Mouse (Mus musculus) liver, embryonic 13.5 days (tissue): ENCODE results near the gene Shank2. TPM values are rescaled to one million over a fixed set of nuclear protein-coding genes. Genes with fewer than 3 reads are reported as not detected.

Source experiments
- ATAC-seq: fragments of 200-750 bp; cut with Nextera tagmentation; 2 replicates; pipeline ENCODE4 v1.8.0; 2017; ENCODE audit warnings: low read depth, mild to moderate bottlenecking, moderate number of reproducible peaks, moderate library complexity
- DNase-seq: peaks from one replicate; pipeline ENCODE4 v3.0.0; 2022
- H3K27ac ChIP-seq: fragments of 300-500 bp; sonication (generic); 2 replicates; pipeline ENCODE4 v1.5.1; 2015; ENCODE audit warnings: moderate library complexity, mild to moderate bottlenecking, inconsistent platforms
- H3K27me3 ChIP-seq: fragments of 300-500 bp; sonication (generic); 2 replicates; pipeline ENCODE4 v1.6.1; 2015; ENCODE audit warnings: mild to moderate bottlenecking, inconsistent platforms
- H3K36me3 ChIP-seq: fragments of 300-500 bp; sonication (generic); 2 replicates; pipeline ENCODE4 v1.6.1; 2015; ENCODE audit warnings: mild to moderate bottlenecking, inconsistent platforms
- H3K4me1 ChIP-seq: fragments of 300-500 bp; sonication (generic); replicated peaks from 2 replicates; pipeline ENCODE4 v1.6.1; 2015; ENCODE audit warnings: inconsistent platforms
- H3K4me2 ChIP-seq: fragments of 300-500 bp; sonication (generic); 2 replicates; pipeline ENCODE4 v1.6.1; 2015; ENCODE audit warnings: inconsistent platforms, mild to moderate bottlenecking, moderate library complexity
- H3K4me3 ChIP-seq: fragments of 300-500 bp; sonication (generic); replicated peaks from 2 replicates; pipeline ENCODE4 v1.5.1; 2015; ENCODE audit warnings: mild to moderate bottlenecking, inconsistent platforms
- H3K9ac ChIP-seq: fragments of 300-500 bp; sonication (generic); 2 replicates; pipeline ENCODE4 v1.6.1; 2015; ENCODE audit warnings: mild to moderate bottlenecking, inconsistent platforms
- H3K9me3 ChIP-seq: fragments of 300-500 bp; sonication (generic); replicated peaks from 2 replicates; pipeline ENCODE4 v1.6.1; 2016; ENCODE audit warnings: inconsistent platforms
- WGBS: fragments of 180-500 bp; shearing (Covaris S2); methylation state at CpG from one replicate; pipeline ENCODE4 v1.1.7; 2015; ENCODE audit not compliant: insufficient replicate concordance; 5-methylcytosine and 5-hydroxymethylcytosine counted together
- polyA plus RNA-seq: library from polyadenylated mRNA; unstranded; fragments of >200 nt; fragmentation: Nextera tagmentation; extraction: Ambion mirVana; gene quantifications from 2 replicates; pipeline ENCODE4 v1.2.1, GENCODE M21; 2015

Shank2 gene
- polyA plus RNA-seq, 1 experiment from 2014 or later: 0.30 TPM

- no peak overlapping the region for H3K4me3 ChIP-seq
- no peaks in the 10 kb centered on the region for H3K27me3 ChIP-seq
- no peaks in the 10 kb centered on the region for H3K36me3 ChIP-seq
- H3K9ac ChIP-seq: no peak overlapping the region
- 81% methylated on average over 4 of the region's 4 CpGs for WGBS
- H3K9me3 ChIP-seq: no peaks in the 10 kb centered on the region
- no peak overlapping the region for H3K4me2 ChIP-seq
- no peak for ATAC-seq
- DNase-seq: no peak
- no peaks in the 10 kb centered on the region for H3K4me1 ChIP-seq
- no peak overlapping the region for H3K27ac ChIP-seq
Observed at GRCm38 (mm10) chr7:144142036-144142435, 140.3 kb downstream of the Shank2 start.

- Histone ChIP-seq H3K9ac (no peak overlapping the region), H3K36me3 (no peaks in the 10 kb centered on the region), H3K4me1 (no peaks in the 10 kb centered on the region), H3K27me3 (no peaks in the 10 kb centered on the region), H3K9me3 (no peaks in the 10 kb centered on the region), H3K27ac (no peak overlapping the region), H3K4me3 (no peak overlapping the region), H3K4me2 (no peak overlapping the region)
- DNase-seq (no peak), ATAC-seq (no peak)
- 43% methylated on average over 2 of the region's 2 CpGs for WGBS
Observed at GRCm38 (mm10) chr7:144143941-144144340, 142.2 kb downstream of the Shank2 start.

- H3K4me2 ChIP-seq: no peak overlapping the region
- no peaks in the 10 kb centered on the region for H3K36me3 ChIP-seq
Observed at GRCm38 (mm10) chr7:144148111-144148510, 146.4 kb downstream of the Shank2 start.

GRCm38 (mm10) chr7:144153124-144153523 is 151.4 kb downstream of the Shank2 start:
- Histone ChIP-seq H3K9ac (no peak overlapping the region), H3K4me3 (no peak overlapping the region), H3K27ac (no peak overlapping the region), H3K9me3 (no peaks in the 10 kb centered on the region), H3K27me3 (no peaks in the 10 kb centered on the region), H3K4me1 (no peaks in the 10 kb centered on the region), H3K4me2 (no peak overlapping the region), H3K36me3 (no peaks in the 10 kb centered on the region)
- no peak for ATAC-seq
- DNase-seq: no peak
- WGBS: 65% methylated on average over 4 of the region's 4 CpGs

More at GRCm38 (mm10) chr7:144148111-144148510, 146.4 kb downstream of the Shank2 start:
- H3K9me3 ChIP-seq: no peaks in the 10 kb centered on the region
- no peak overlapping the region for H3K4me3 ChIP-seq
- H3K27ac ChIP-seq: no peak overlapping the region
- no peak for ATAC-seq
- no peaks in the 10 kb centered on the region for H3K4me1 ChIP-seq
- no peaks in the 10 kb centered on the region for H3K27me3 ChIP-seq
- no peak for DNase-seq
- 55% methylated on average over 4 of the region's 4 CpGs for WGBS
- no peak overlapping the region for H3K9ac ChIP-seq

- Histone ChIP-seq H3K9me3 (no peaks in the 10 kb centered on the region), H3K27me3 (no peaks in the 10 kb centered on the region), H3K36me3 (no peaks in the 10 kb centered on the region), H3K4me3 (no peak overlapping the region), H3K4me1 (no peaks in the 10 kb centered on the region), H3K9ac (no peak overlapping the region), H3K27ac (no peak overlapping the region), H3K4me2 (no peak overlapping the region)
- DNase-seq (no peak), ATAC-seq (no peak)
- 63% methylated on average over 8 of the region's 8 CpGs for WGBS
Observed at GRCm38 (mm10) chr7:144153682-144154081, 152.0 kb downstream of the Shank2 start.

- 69% methylated on average over 8 of the region's 8 CpGs for WGBS
- Histone ChIP-seq H3K4me1 (no peaks in the 10 kb centered on the region), H3K27ac (no peak overlapping the region), H3K9me3 (no peaks in the 10 kb centered on the region), H3K36me3 (no peaks in the 10 kb centered on the region), H3K4me2 (no peak overlapping the region), H3K9ac (no peak overlapping the region), H3K4me3 (no peak overlapping the region), H3K27me3 (no peaks in the 10 kb centered on the region)
- ATAC-seq (no peak), DNase-seq (no peak)
Observed at GRCm38 (mm10) chr7:144157936-144158335, 156.2 kb downstream of the Shank2 start.

- no peak overlapping the region for H3K27ac ChIP-seq
- no peaks in the 10 kb centered on the region for H3K4me1 ChIP-seq
- no peaks in the 10 kb centered on the region for H3K9me3 ChIP-seq
- 58% methylated on average over 8 of the region's 8 CpGs for WGBS
- no peak for ATAC-seq
- no peak overlapping the region for H3K9ac ChIP-seq
- DNase-seq: no peak
- H3K4me3 ChIP-seq: no peak overlapping the region
- H3K36me3 ChIP-seq: no peaks in the 10 kb centered on the region
- H3K27me3 ChIP-seq: no peaks in the 10 kb centered on the region
- H3K4me2 ChIP-seq: no peak overlapping the region
Observed at GRCm38 (mm10) chr7:144159556-144159955, 157.8 kb downstream of the Shank2 start.

GRCm38 (mm10) chr7:144160066-144160465 is 158.3 kb downstream of the Shank2 start:
- Histone ChIP-seq H3K27ac (no peak overlapping the region), H3K36me3 (no peaks in the 10 kb centered on the region), H3K4me2 (no peak overlapping the region), H3K9ac (no peak overlapping the region), H3K4me3 (no peak overlapping the region), H3K9me3 (no peaks in the 10 kb centered on the region), H3K4me1 (no peaks in the 10 kb centered on the region), H3K27me3 (no peaks in the 10 kb centered on the region)
- WGBS: 52% methylated on average over 2 of the region's 2 CpGs
- DNase-seq (no peak), ATAC-seq (no peak)

- no peak overlapping the region for H3K4me2 ChIP-seq
- no peak for ATAC-seq
- H3K27me3 ChIP-seq: no peaks in the 10 kb centered on the region
- no peak overlapping the region for H3K9ac ChIP-seq
- no peaks in the 10 kb centered on the region for H3K36me3 ChIP-seq
- 65% methylated on average over 15 of the region's 15 CpGs for WGBS
- H3K9me3 ChIP-seq: no peaks in the 10 kb centered on the region
- no peak overlapping the region for H3K27ac ChIP-seq
- no peak overlapping the region for H3K4me3 ChIP-seq
- no peaks in the 10 kb centered on the region for H3K4me1 ChIP-seq
- DNase-seq: no peak
Observed at GRCm38 (mm10) chr7:144160646-144161249, 159.0 kb downstream of the Shank2 start.

- H3K4me2 ChIP-seq: no peak overlapping the region
- WGBS: 64% methylated on average over 5 of the region's 5 CpGs
- H3K27me3 ChIP-seq: peaks cover 17% of the 10 kb centered on the region
- no peak for ATAC-seq
- no peak overlapping the region for H3K9ac ChIP-seq
- H3K9me3 ChIP-seq: no peaks in the 10 kb centered on the region
- H3K4me3 ChIP-seq: no peak overlapping the region
- no peak for DNase-seq
- no peaks in the 10 kb centered on the region for H3K4me1 ChIP-seq
- no peak overlapping the region for H3K27ac ChIP-seq
- no peaks in the 10 kb centered on the region for H3K36me3 ChIP-seq
Observed at GRCm38 (mm10) chr7:144170272-144170671, 168.5 kb downstream of the Shank2 start.

GRCm38 (mm10) chr7:144170686-144171085 is 169.0 kb downstream of the Shank2 start:
- no peaks in the 10 kb centered on the region for H3K36me3 ChIP-seq
- H3K9me3 ChIP-seq: no peaks in the 10 kb centered on the region
- H3K4me3 ChIP-seq: no peak overlapping the region
- ATAC-seq: no peak
- peaks cover 21% of the 10 kb centered on the region for H3K27me3 ChIP-seq
- H3K27ac ChIP-seq: no peak overlapping the region
- no peak for DNase-seq
- no peaks in the 10 kb centered on the region for H3K4me1 ChIP-seq
- H3K9ac ChIP-seq: no peak overlapping the region
- no peak overlapping the region for H3K4me2 ChIP-seq
- WGBS: 70% methylated on average over 9 of the region's 9 CpGs

- no peaks in the 10 kb centered on the region for H3K36me3 ChIP-seq
- peaks cover 38% of the 10 kb centered on the region for H3K27me3 ChIP-seq
- WGBS: 68% methylated on average over 6 of the region's 6 CpGs
- H3K27ac ChIP-seq: no peak overlapping the region
- no peak overlapping the region for H3K9ac ChIP-seq
- H3K9me3 ChIP-seq: no peaks in the 10 kb centered on the region
- ATAC-seq: no peak
- no peak overlapping the region for H3K4me2 ChIP-seq
- H3K4me3 ChIP-seq: no peak overlapping the region
- no peaks in the 10 kb centered on the region for H3K4me1 ChIP-seq
- DNase-seq: no peak
Observed at GRCm38 (mm10) chr7:144173869-144174268, 172.1 kb downstream of the Shank2 start.
